Mouse (Mus musculus) kidney, adult 2 months (tissue): ENCODE results near the gene Akr1b3.
"Not testable (repeated sequence)": the region's sequence is repeated elsewhere in the genome, so short reads cannot be mapped to it uniquely, and the experiment has no call there.

Experiments
- CTCF ChIP-seq: fragments of 200-500 bp; conservative IDR thresholded peaks from 2 replicates; pipeline ENCODE4 v1.5.1; 2011; ENCODE audit warnings: low read depth, mild to moderate bottlenecking, control low read depth, low read length, moderate library complexity, mixed read lengths; ENCODE audit not compliant: insufficient read depth, insufficient read length
- POLR2A ChIP-seq: fragments of 200-500 bp; IDR thresholded peaks from one replicate; pipeline ENCODE4 v1.6.1; 2011; ENCODE audit warnings: low read depth, low read length, control low read depth

GRCm38 (mm10) chr6:34351481-34351880 is 34.2 kb upstream of the Akr1b3 start:
- TF ChIP-seq CTCF, POLR2A: not testable (repeated sequence)
